17 mouse cellular contexts compared by ENCODE assay signal in the genomic region with DNA sequence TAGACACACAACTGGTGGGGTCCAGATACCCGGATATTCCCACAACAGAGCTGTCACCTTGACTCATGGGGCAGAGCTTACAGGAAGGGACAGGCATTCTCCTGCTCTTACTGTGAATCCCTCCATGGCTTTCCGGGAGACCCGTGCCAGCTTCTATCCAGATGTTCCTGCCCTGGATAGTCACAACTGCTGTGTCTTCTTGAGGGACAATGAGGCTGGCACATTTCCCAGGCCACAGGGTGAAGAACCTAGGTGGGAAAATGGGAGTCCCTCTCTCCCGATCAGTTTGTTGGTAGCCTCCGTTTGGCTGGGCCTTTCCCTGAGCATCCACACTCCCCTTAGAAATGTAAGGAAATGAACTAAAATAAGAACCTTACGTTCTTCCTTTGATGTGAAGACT. TPM values are rescaled to one million over a fixed set of nuclear protein-coding genes. Genes with fewer than 3 reads are reported as not detected.
DNase-seq lines count a peak whose midpoint lies in the region; ATAC-seq lines count a peak whose summit lies in the region.
"Had no signal": no experiment of that assay in that cellular context is flagged by ENCODE, and none has a peak within 500 bp of the region (broad histone marks: within the 10 kb centered on the region; RNA-seq: fewer than 3 reads in every experiment).

No protein-coding gene starts in this region.

- no peak overlapping the region for H3K4me3 ChIP-seq in heart, embryonic 13.5 days
- H3K4me3 ChIP-seq: embryonic facial prominence, embryonic 12.5 days; forebrain, embryonic 12.5 days; heart, embryonic 15.5 days; hindbrain, embryonic 15.5 days had no signal

- H3K36me3 ChIP-seq in heart, embryonic 13.5 days: no peaks in the 10 kb centered on the region
- H3K36me3 ChIP-seq: embryonic facial prominence, embryonic 12.5 days; forebrain, embryonic 12.5 days; heart, embryonic 15.5 days; hindbrain, embryonic 15.5 days had no signal

- peaks cover 47% of the 10 kb centered on the region for H3K4me1 ChIP-seq in heart, embryonic 13.5 days
- H3K4me1 ChIP-seq: forebrain, embryonic 12.5 days; hindbrain, embryonic 15.5 days had no signal

- no peaks in the 10 kb centered on the region for H3K27me3 ChIP-seq in heart, embryonic 13.5 days (replicated peaks)
- H3K27me3 ChIP-seq: embryonic facial prominence, embryonic 12.5 days; forebrain, embryonic 12.5 days; heart, embryonic 15.5 days; hindbrain, embryonic 15.5 days had no signal

- WGBS in heart, embryonic 13.5 days: 74% methylated on average over 6 of the region's 6 CpGs

- H3K9ac ChIP-seq in heart, embryonic 13.5 days: no peak overlapping the region
- H3K9ac ChIP-seq: embryonic facial prominence, embryonic 12.5 days; forebrain, embryonic 12.5 days; heart, embryonic 15.5 days; hindbrain, embryonic 15.5 days had no signal

- no peaks in the 10 kb centered on the region for H3K9me3 ChIP-seq in heart, embryonic 13.5 days
- H3K9me3 ChIP-seq: embryonic facial prominence, embryonic 12.5 days; forebrain, embryonic 12.5 days; heart, embryonic 15.5 days; hindbrain, embryonic 15.5 days had no signal

- ATAC-seq in heart, embryonic 13.5 days (ENCODE audit: extremely low read depth, insufficient number of reproducible peaks, low FRiP score, low TSS enrichment): no peak
- ATAC-seq in frontal cortex, adult (ENCODE audit: low TSS enrichment): no peak
- ATAC-seq: forebrain, embryonic 16.5 days; intestine, embryonic 16.5 days had no signal

- 0 out of 2 replicates have a peak overlapping the region, but pooled peaks have one; percentile 20 for H3K27ac ChIP-seq in heart, embryonic 13.5 days (replicated peaks)
- H3K27ac ChIP-seq: embryonic facial prominence, embryonic 12.5 days; forebrain, embryonic 12.5 days; heart, embryonic 15.5 days; hindbrain, embryonic 15.5 days had no signal

- no peak overlapping the region for H3K4me2 ChIP-seq in heart, embryonic 13.5 days
- H3K4me2 ChIP-seq: embryonic facial prominence, embryonic 12.5 days; forebrain, embryonic 12.5 days; heart, embryonic 15.5 days; hindbrain, embryonic 15.5 days had no signal

- peak; percentile 17 for DNase-seq in cerebellum, adult 9-11 months
- no peak for DNase-seq in cerebellum, postnatal 14 days
- DNase-seq in heart, adult 8-10 months (ENCODE audit: low spot score): no peak
- peak; percentile 3 for DNase-seq in thymus, postnatal 4 days
- DNase-seq in thymus, postnatal 25 days: no peak
- DNase-seq: adrenal gland, postnatal 25 days; cerebellum, adult 2 months; cerebellum, postnatal 25 days; gastrocnemius, postnatal 25 days had no signal

RNA-seq across cellular contexts. Expression of a gene that starts 32.5 kb away (rescaled TPM):
- polyA plus RNA-seq in heart, embryonic 13.5 days (2015; fragmentation: Nextera tagmentation; extraction: Ambion mirVana): 103 and 121 TPM in 2 replicates
- total RNA-seq in heart, adult 8-10 months (2022): 10 to 100 TPM; 52.7 to 57.9 (median 55.4) TPM

RNA-seq across cellular contexts. Expression of a gene that starts 33.2 kb away (rescaled TPM):
- 32.8 and 33.1 TPM in 2 replicates for polyA plus RNA-seq in heart, embryonic 13.5 days (2015; fragmentation: Nextera tagmentation; extraction: Ambion mirVana)
- total RNA-seq in heart, adult 8-10 months (2022): 10 to 100 TPM; 51.1 to 75.8 (median 59.4) TPM

Comparison
In these comparisons a context has a peak if more than half of its experiments do, and no peak if none do; other contexts are left out.
1. DNase-seq: peak in cerebellum, adult 9-11 months (single experiment) and thymus, postnatal 4 days (single experiment); none in cerebellum, postnatal 14 days (0 of 2), heart, adult 8-10 months (single experiment) and thymus, postnatal 25 days (single experiment).